ENCODE assay signal across 13 mouse cellular contexts in the genomic region with DNA sequence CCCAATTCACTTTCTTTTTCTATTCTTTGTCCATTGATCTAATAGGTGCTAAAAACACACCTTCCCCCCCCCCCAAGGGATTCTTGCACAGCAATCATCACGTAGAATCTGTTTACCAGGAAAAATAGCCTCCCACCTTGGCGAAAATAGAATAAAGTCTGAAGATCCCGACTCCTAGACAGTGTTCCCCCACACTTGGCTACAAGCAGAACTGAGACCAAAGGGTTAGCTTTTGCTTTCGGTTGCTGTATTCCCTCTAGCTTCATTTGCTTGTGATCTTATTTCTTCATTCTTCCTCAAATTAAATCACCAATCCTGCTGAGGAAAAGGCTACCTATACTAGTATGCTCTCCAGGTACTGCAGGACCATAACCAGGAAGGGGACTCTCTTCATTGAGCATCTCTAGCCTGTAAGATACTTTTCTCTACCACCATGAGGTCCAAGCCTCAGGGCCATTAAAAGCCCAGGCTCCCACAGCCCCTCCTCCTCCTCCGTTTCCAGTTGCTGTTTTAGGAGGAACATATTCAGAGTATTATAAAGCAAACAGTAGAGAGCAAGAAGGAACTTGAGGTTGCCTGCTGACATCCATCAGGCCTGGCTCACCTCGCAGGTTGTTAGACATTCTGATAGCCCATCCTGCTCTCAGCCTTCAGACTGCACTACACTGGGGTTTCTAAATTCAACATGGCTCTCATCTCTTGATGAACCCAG.
"Had no signal": no experiment of that assay in that cellular context is flagged by ENCODE, and none has a peak within 500 bp of the region (broad histone marks: within the 10 kb centered on the region; RNA-seq: fewer than 3 reads in every experiment).

No protein-coding gene starts in this region.

- DNase-seq: kidney, adult 8-10 months; layer of hippocampus, postnatal 36 days; lung, adult 18-20 months; lung, postnatal 10 days; lung, postnatal 36 days; thymus, adult 2 months; thymus, postnatal 25 days had no signal

- H3K9me3 ChIP-seq: kidney, embryonic 15.5 days; liver, embryonic 15.5 days; lung, embryonic 15.5 days; midbrain, embryonic 12.5 days had no signal

- H3K36me3 ChIP-seq: kidney, embryonic 15.5 days; liver, embryonic 15.5 days; lung, embryonic 15.5 days; midbrain, embryonic 12.5 days had no signal

- H3K4me3 ChIP-seq: kidney, embryonic 15.5 days; left cerebral cortex, adult 2 months; liver, embryonic 15.5 days; lung, embryonic 15.5 days; midbrain, embryonic 12.5 days had no signal

- H3K27ac ChIP-seq: kidney, embryonic 15.5 days; left cerebral cortex, adult 2 months; liver, embryonic 15.5 days; lung, embryonic 15.5 days; midbrain, embryonic 12.5 days had no signal

- H3K4me2 ChIP-seq: kidney, embryonic 15.5 days; liver, embryonic 11.5 days; liver, embryonic 15.5 days; lung, embryonic 15.5 days; midbrain, embryonic 12.5 days had no signal

- H3K4me1 ChIP-seq: kidney, embryonic 15.5 days; liver, embryonic 15.5 days; lung, embryonic 15.5 days; midbrain, embryonic 12.5 days had no signal

- H3K27me3 ChIP-seq: kidney, embryonic 15.5 days; liver, embryonic 15.5 days; lung, embryonic 15.5 days; midbrain, embryonic 12.5 days had no signal

- H3K9ac ChIP-seq: kidney, embryonic 15.5 days; liver, embryonic 15.5 days; lung, embryonic 15.5 days; midbrain, embryonic 12.5 days had no signal
